Mouse (Mus musculus): ENCODE data around the gene Emc8.

Emc8 gene

GRCm38 (mm10) chr8:120607460-120607859, 60.9 kb downstream of the Emc8 start:
- no peak for DNase-seq (ENCODE audit: low spot score in 2 of 2)

All from left cerebral cortex, adult 9 months (tissue).